Mouse (Mus musculus): ENCODE data around the gene Nat8f6.
"Not testable (repeated sequence)": the region's sequence is repeated elsewhere in the genome, so short reads cannot be mapped to it uniquely, and the experiment has no call there.

The Nat8f6 gene

DNA sequence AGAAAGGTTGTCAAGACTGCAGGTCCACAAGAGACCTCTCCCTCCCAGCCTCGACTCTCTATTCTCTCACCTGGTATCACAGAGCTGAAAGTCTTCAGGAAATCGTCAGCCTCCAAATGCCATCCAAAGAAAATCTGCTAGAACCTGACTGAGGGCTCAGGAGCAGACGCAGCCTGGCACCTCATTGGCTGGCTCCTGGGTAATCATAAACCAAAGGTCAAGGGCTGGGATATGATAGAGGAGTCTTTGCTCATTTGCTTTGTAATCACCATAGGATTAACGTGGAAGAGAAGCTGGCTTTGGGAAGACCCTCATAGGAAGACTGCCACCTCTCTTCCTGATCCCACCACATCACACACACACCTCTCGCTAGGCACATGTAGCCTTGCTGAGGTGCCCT is at the start of gene Nat8f6, which contains the start of gene Nat8f5:
TSS of gene Nat8f6 (minus strand) at position 118 of the 400 bp plus-strand sequence.
TSS of gene Nat8f5 (minus strand) at position 136 of the 400 bp plus-strand sequence.
- no peak for DNase-seq (ENCODE audit: low spot score)

DNA sequence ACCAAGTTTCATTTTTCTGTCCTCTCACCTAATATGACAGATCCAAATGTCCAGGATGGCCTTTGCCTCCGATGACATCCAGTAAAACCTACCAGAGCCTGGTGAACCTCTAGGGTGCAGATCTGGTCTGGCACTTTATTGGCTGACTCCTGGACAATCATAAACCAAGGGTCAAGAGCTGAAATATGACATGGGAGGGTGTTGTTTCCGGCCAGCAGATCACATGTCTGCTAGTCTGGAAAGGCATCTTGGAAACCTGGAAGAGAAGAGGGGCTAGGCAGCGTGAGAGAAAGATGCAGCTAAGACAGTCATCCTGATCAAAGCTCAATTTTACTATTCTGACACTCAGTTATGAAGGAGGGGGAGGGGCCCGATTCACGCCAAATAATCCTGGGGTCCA is 48.3 kb upstream of the Nat8f6 start, which contains the start of gene Nat8f2:
TSS of gene Nat8f2 (minus strand) at position 153 of the 400 bp plus-strand sequence.
- not testable (repeated sequence) for DNase-seq (ENCODE audit: low spot score)

DNA sequence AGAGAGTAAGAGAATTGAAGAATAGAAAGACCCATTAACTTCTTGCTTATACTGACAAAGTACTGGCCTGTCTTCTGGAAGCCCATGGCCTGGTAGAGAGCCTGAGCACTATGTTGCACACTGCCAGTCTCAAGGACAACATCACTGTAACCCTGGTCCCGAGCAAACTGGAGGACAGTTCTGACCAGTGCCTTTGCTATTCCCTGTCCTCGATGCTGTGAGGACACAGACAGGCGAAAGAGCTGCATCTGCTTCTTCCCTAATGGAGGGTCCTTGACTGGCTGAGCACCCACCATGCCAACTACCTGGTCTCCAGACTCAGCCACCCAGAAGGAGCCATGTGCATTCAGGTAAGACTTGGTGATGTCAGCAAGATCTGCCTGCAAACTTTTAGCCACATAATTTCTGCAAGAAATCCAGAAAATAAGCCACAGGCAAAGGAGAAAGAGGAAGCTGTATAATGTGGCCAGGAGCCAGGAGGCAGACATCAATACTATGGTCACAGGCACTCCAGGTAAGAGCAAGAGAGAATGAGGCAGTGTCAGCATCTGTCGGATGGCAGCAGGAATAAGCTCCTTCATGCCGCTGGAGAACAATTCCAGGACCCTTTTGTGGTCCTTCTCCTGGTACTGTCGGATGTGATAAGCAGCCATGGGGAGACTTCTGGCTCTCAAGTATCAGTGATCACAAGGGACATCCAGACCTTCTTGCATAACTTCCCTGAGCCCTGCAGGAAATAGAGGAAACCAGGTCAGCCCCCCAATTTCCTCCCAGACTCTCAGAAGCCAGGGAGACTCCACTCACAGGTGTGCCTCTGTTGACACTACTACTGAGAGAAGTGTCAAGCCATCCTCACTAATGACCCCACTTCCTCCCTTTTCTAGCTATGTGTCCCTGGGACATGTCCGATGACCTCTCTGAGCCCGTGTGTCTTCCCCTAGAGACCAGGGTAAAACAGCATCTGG is 47.3 kb upstream of the Nat8f6 start:
- no peak for DNase-seq (ENCODE audit: low spot score)

DNA sequence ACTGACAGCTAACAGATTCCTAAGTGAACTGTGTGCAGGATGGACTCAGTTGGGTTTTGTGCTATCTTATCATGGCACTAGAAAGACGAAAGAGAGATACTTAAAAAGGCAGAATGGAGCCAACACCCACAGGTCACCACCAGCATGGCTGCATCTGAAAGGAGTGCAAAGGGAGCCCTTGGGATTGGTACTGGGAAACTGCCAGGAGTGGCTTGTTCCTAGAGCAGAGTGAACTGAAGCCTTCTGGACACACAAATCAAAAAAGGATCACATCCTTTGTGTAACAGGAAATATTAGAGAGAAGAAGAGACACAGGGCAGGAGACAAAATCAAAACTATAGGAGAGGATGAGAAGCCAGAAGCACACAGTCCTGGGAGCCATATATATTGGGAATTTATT is 46.2 kb upstream of the Nat8f6 start:
- not testable (repeated sequence) for DNase-seq (ENCODE audit: low spot score)

DNA sequence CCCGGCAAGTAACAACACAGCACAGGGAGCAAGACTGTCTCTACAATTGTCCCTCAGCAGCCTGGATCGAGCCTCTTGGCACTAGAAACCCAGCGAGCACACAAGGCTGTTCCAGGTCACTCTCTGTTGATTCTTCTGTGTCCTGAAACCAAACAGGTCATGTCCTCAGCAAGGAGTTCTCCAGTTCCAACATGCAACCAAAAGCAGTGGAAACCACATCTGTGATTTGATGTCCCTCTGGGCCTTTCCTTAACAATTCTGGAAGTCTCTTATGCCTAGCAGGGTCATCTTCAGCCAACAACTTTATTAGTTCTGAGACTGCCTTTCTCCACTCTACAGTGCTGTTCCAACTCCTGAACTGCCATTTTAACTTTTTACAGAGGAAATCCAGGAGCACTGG is 45.4 kb upstream of the Nat8f6 start:
- not testable (repeated sequence) for DNase-seq (ENCODE audit: low spot score)

DNA sequence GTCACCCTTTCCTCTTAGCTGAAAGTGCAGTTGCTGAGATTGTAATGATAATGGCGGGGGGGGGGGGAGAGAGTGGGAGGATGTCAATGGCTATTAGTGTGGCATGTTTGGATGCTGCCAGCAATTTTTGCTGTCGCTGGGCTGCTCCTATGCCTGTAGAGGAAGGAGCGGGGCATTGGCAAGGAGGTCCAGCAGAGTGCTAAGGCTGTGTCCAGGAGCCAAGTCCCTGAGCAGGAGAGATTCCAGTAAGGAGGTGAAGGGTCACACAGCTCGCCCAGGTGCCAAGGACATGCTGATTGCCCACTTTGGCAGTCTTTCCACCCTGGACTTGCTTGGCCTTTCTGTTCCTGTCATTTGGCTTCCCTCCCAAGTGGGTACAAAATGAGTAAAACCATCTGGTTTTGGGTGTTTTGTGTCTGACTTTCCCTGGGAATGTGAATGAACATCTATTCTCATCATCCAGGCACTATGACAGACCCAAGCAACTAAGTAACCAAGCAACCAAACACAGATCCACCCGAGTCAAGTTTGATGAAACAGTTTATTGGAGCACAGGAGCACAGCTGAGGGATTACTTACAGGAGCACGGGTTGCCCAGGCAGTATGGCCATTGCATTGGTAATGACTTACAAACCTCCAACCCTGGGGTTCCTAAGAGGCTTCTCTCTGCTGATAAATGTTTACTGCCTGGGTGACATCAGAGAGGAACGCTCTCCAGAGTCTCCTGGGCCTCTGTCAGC is 44.3 kb upstream of the Nat8f6 start:
- DNase-seq (ENCODE audit: low spot score): not testable (repeated sequence)

DNA sequence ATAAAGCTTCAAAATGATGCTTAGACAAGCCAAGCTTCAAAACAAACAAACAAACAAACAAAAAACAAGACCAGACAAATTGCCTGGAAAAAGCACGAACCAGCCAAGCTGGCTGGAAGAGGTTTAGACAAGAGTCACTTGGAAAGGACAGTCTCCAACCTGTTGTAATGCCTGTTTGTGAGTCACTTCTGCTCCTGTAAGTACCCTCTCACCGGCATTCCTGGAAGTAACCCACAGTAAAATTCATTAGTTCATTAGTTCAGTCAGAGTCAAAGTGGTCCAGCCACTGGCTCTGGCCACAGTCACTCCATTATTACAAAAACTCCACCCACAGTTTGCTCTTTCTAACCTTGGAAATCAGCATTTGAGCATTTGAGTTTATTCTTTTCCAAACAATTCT is 43.1 kb upstream of the Nat8f6 start:
- no peak for DNase-seq (ENCODE audit: low spot score)

DNA sequence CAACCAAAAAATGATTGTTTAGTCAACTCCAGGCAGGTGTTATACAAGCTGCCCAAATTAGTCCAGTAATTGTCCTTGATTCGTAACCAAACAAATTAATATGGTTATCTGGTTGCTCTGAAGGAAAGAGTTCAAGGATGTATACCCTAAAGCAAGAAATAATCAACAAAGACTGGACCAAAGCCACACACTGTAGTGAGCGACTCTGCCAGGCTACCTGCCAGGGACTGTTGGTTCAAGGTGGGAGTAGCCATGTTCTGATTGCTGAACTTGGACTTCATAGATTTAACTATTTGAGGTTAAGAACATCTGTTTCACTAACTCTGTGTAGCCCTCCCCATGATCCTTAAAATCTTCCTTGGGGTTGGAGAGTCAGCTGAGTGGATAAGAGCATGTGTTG is 42.4 kb upstream of the Nat8f6 start:
- DNase-seq (ENCODE audit: low spot score): no peak

DNA sequence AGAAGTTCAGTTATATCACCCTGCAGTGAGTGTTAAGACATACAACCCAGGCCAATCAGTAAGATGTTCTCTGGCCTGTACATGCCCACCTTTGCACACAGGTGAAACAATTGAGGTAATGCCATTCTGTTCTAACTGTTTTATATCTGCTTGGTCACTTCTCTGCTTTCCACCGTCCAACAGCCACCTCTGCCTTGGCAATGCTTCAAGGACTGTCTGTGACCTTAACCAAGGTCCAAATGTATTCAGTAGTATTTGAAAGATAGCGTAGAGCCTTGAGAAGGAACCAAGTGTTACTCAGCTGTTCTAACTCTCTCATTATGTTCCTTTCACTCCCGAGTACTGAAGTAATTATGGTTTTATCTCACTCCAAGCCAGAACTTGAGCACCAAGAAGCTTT is 41.8 kb upstream of the Nat8f6 start:
- DNase-seq (ENCODE audit: low spot score): no peak

DNA sequence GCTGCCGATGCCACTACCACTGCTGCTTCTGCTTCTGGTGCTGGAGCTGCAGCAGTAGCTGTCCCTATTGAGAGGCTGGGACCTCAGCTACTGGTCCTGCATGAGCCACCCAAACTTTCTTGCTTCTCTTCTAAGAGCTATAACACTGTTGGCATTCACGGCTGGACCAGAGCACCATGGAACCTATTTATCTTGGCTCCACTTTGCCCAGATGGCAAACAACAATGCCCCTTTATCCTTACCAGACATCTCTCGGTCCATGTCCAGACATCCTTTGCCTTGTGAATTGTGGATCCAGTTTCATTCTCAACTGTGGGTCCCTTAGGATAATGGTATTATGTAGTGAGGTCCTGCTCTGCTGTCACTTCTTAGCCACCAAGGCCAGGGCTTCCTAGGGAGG is 40.5 kb upstream of the Nat8f6 start:
- DNase-seq (ENCODE audit: low spot score): no peak

DNA sequence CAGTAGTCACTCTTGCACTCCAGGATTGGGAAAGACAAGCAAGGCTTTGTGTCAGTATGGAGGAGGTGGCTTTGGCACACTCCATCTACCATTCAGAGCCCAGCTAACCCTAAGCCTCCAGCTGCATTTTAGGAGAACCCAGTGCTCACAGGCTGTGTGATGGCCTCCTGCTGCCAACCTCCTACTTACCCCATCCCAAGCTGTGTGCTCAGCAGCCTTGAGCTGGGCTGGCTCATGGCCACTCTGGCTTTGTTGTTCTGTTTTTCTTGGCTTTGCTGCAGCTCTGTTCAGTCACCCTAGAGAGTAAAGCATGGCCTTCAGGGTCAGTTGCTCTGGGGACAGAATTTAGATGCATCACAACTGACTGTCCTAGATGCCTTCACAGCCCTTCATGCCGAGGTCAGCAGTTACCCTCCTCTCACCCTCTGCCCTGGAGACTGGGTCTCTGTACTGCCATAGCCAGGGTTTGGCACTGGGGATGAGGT is 35.5 kb upstream of the Nat8f6 start:
- no peak for DNase-seq (ENCODE audit: low spot score)

DNA sequence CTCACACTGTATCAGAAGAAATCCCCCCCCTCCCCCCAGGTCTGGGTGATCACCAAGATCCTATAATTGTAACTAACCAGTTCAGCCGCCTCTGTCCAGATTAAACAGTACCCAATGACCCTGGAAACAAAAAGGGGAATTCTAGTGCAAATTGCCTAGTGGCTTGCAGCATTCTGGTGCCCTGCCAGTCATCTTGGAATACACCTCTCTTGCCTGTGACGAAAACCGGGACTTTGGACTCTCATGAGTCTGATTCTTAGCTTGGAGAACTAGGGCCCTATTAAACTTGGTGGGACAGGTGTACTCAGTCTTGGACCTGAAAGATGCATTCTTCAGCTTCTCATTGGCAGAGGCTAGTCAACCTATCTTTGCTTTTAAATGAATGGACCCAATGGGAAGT is 32.7 kb upstream of the Nat8f6 start:
- no peak for DNase-seq (ENCODE audit: low spot score)

DNA sequence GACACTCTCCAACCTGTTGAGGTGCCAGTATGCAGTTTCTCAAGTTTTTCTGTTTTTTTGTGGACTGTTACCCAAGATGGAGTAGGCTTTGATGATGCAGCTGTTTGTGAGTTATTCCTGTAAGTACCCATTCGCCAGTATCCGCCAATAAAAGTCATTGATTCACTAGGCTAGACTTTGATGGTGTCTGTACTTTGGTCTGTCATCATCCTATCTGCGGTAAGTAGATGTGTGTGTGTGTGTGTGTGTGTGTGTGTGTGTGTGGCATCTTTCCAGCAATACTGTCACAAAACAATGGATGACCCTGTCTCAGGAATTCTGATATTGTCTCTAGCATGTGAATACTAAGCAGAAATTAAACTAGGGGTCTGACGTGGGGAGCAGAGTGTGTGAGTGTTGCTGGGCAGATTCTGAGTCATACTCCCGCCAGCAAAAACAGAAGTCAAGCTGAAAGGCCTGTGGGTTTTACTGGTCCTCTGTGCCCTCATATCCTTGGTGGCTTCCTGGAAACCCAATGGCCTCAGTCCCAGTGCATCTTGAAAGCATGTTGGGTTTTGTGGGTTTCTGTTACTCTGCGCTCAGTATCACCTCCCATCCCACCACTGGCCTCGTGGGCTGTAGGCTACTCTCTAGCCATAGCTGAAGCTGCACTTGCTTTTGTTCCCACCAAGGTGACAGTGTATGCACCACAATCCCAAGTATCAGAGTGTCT is 30.5 kb upstream of the Nat8f6 start:
- no peak for DNase-seq (ENCODE audit: low spot score)

DNA sequence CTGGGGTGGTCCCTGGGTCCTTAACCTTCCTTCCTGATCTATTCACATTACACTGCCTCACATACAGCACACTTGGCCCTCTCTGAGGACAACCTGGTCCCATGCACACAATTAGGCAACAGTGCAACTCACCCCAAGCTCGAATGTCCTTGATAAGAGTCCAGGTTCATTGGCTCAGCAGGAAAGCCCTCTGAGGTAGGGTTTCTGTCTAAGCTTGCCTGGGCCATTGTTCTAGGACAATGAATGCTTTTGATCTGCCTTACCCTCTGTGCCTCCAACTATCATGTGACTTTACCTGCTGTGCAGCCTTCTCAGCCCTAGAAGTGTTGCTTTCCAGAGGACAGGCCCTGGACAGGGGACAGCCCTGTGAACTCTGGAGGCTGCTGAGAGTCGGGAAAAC is 28.5 kb upstream of the Nat8f6 start:
- no peak for DNase-seq (ENCODE audit: low spot score)

DNA sequence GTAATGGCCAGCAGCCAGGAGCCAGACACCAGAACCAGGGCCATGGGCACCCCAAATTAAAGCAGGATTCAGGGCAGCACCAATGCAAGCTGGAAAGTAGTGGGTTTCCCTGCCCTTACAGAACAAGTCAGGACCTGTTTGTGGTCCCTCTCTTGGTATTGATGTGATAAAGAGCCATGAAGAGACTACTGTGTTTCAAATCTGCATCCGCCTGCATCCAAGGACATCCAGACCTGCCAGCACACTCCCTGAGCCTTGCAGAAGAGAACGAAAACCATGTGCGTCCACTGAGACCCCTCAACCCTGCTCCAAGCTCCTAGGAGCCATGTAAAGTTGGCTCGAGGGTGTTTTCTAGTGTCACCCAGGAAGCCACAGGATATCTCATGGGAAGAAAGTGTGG is 27.4 kb upstream of the Nat8f6 start:
- no peak for DNase-seq (ENCODE audit: low spot score)

DNA sequence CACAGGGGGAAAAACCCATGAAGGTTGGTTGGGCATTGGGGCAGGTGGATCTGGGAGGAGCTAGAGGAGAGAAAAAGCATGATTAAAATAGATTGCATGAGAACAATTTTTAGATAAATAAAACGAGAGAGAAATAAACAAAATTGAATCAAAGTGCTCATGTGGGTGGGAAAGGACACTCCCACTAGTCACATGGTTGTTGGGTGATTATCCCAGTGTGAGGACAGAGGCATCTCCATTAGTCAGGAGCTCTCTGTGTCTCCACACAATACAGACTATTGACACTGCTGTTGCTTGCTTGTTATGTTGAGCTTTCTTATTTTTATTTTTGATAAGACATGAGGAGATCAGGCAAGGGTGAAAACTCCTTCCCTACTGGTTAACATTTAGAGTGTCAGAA is 26.2 kb upstream of the Nat8f6 start:
- DNase-seq (ENCODE audit: low spot score): no peak

DNA sequence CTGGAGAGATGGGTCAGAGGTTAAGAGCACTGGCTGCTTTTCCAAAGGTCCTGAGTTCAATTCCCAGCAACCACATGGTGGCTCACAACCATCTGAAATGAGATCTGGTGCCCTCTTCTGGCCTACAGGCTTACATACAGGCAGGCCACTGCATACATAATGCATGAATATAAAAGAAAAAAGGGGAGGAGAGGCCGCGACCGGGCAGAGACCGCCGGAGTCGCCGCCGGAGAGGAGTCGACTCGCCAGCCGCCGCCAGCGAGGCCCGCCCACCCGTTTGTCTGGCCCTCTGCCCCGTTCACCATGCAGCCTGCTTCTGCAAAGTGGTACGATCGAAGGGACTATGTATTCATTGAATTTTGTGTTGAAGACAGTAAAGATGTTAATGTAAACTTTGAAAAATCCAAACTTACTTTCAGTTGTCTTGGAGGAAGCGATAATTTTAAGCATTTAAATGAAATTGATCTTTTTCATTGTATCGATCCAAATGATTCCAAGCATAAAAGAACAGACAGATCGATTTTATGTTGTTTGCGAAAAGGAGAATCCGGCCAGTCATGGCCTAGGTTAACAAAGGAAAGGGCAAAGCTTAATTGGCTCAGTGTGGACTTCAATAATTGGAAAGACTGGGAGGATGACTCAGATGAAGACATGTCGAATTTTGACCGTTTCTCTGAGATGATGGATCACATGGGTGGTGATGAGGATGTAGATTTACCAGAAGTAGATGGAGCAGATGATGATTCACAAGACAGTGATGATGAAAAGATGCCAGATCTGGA is 23.1 kb upstream of the Nat8f6 start:
- DNase-seq (ENCODE audit: low spot score): not testable (repeated sequence)

DNA sequence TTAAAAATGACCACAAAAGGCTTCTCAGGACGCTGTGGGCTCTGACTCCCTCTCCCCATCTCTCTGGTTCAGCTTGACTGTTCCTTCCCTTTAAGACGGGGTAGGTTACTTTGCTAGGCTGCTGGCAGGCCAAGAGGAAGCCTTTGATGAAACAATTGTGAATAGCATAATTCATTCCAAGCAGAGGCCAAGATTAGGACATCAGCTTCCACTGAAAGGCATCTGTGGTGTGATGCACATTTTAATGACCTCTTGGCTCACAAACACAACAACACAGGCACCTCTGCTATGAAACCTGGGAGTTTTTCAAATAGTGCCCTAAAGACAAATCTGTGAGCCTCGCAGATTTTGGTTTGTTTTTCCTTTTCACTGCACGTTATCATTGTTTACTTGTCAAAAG is 19.2 kb upstream of the Nat8f6 start:
- DNase-seq (ENCODE audit: low spot score): no peak

DNA sequence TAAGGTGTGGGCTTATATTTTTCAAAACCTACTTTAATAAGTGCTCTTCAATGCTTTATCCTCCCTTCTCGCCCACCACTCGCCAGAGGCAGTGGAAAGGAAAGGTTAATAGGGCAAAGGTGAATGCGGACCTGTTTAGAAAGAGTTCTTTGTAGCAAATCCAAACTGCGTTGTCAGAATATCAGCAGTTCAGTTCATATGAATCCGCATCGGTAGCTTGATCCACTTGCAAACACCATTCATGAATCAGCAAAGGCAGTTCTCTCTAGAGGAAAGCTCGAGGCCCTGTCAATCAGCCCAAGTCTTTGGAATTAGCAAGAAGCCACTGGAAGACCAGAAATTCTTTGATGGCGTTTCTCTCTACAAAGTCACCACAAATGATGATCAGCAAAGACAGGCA is 17.9 kb upstream of the Nat8f6 start:
- no peak for DNase-seq (ENCODE audit: low spot score)

DNA sequence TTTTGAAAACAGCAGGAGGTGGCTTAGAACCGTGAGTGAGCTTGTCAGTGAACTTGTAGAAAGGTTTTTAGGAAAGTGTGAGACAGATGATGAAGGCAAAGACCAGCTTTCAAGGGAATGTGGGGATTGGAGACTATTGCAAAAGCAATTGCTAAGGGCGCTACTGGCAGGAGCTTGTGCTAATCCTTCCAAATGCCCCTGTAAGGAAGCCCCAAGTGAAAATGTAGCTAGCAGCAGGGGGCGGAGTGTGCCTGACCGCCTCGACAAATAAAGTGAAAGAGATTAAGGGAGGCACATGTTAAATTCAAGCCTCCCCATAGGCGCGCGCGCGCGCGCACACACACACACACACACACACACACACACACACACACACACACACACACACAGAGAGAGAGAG is 16.6 kb upstream of the Nat8f6 start:
- not testable (repeated sequence) for DNase-seq (ENCODE audit: low spot score)

DNA sequence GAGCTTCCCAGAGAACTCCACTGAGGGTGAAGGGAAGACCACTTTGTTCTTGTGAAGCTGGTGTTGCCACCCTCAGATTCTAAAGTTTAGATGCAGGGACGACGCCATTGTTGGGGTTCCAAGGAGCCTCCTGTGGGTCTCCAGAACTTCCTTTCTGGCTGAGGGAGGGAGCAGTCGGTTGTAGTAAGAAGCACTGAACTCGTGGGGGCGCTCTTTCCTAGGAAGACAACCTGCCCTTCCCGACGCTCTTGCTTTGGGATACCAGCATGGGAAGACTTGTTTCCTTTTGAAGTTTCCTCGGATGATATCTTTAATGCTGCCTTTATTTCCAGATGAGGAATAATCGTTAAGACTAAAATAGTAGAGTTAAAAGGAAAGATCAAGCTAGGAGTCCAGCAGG is 16.1 kb upstream of the Nat8f6 start:
- not testable (repeated sequence) for DNase-seq (ENCODE audit: low spot score)
